Mouse (Mus musculus): Measurements from ENCODE around the gene Crp. TPM values are rescaled to one million over a fixed set of nuclear protein-coding genes. Genes with fewer than 3 reads are reported as not detected.

The Crp gene
- 0.19 TPM in 1 of 2 replicates, not detected in the other for polyA plus RNA-seq (2015; fragmentation: Nextera tagmentation; extraction: Ambion mirVana)

GRCm38 (mm10) chr1:172697844-172698243, at the start of gene Crp:
TSS of gene Crp (plus strand) at chr1:172698055.
- no peak for ATAC-seq (ENCODE audit: insufficient number of reproducible peaks, low FRiP score, low TSS enrichment, low read depth)
- WGBS, result 66% methylated on average over 4 of the region's 4 CpGs
- H3K9ac ChIP-seq, result no peak within 1 kb of the TSS
- H3K4me3 ChIP-seq, result no peak within 1 kb of the TSS
- H3K4me2 ChIP-seq, result no peak within 1 kb of the TSS
- H3K9me3 ChIP-seq, result no peaks in the 10 kb centered on the region
- no peak within 1 kb of the TSS for H3K27ac ChIP-seq
- H3K27me3 ChIP-seq, result no peaks in the 10 kb centered on the region
- H3K36me3 ChIP-seq, result no peaks in the 10 kb centered on the region
- H3K4me1 ChIP-seq, result no peaks in the 10 kb centered on the region

GRCm38 (mm10) chr1:172649396-172649795, 48.5 kb upstream of the Crp start:
- 79% methylated on average over 9 of the region's 9 CpGs for WGBS
- H3K4me2 ChIP-seq, result no peak overlapping the region
- H3K27ac ChIP-seq, result no peak overlapping the region
- H3K27me3 ChIP-seq, result no peaks in the 10 kb centered on the region
- H3K9me3 ChIP-seq, result no peaks in the 10 kb centered on the region
- H3K4me1 ChIP-seq, result no peaks in the 10 kb centered on the region
- H3K9ac ChIP-seq, result no peak overlapping the region
- no peak overlapping the region for H3K4me3 ChIP-seq
- no peak for ATAC-seq (ENCODE audit: insufficient number of reproducible peaks, low FRiP score, low TSS enrichment, low read depth)
- no peaks in the 10 kb centered on the region for H3K36me3 ChIP-seq

GRCm38 (mm10) chr1:172650519-172651287, 47.2 kb upstream of the Crp start:
- H3K9ac ChIP-seq, result no peak overlapping the region
- 0 out of 2 replicates have a peak, but pooled peaks have one; percentile 19 for ATAC-seq (ENCODE audit: insufficient number of reproducible peaks, low FRiP score, low TSS enrichment, low read depth)
- H3K4me3 ChIP-seq, result no peak overlapping the region
- H3K27me3 ChIP-seq, result no peaks in the 10 kb centered on the region
- no peak overlapping the region for H3K4me2 ChIP-seq
- WGBS, result 54% methylated on average over 8 of the region's 8 CpGs
- no peak overlapping the region for H3K27ac ChIP-seq
- H3K9me3 ChIP-seq, result no peaks in the 10 kb centered on the region
- H3K36me3 ChIP-seq, result no peaks in the 10 kb centered on the region
- no peaks in the 10 kb centered on the region for H3K4me1 ChIP-seq

- Histone ChIP-seq H3K4me2 (no peak overlapping the region), H3K9ac (no peak overlapping the region), H3K4me1 (no peaks in the 10 kb centered on the region), H3K4me3 (no peak overlapping the region), H3K27me3 (no peaks in the 10 kb centered on the region), H3K27ac (no peak overlapping the region), H3K9me3 (no peaks in the 10 kb centered on the region), H3K36me3 (no peaks in the 10 kb centered on the region)
- WGBS, result 64% methylated on average over 10 of the region's 10 CpGs
- ATAC-seq (ENCODE audit: insufficient number of reproducible peaks, low FRiP score, low TSS enrichment, low read depth), result 0 out of 2 replicates have a peak, but pooled peaks have one; percentile 26
Measured at GRCm38 (mm10) chr1:172651288-172651987, 46.4 kb upstream of the Crp start.

GRCm38 (mm10) chr1:172652040-172652662, 45.7 kb upstream of the Crp start:
- 79% methylated on average over 18 of the region's 18 CpGs for WGBS
- no peak overlapping the region for H3K9ac ChIP-seq

GRCm38 (mm10) chr1:172653900-172654299, 44.0 kb upstream of the Crp start:
- Histone ChIP-seq H3K4me2 (no peak overlapping the region), H3K4me1 (no peaks in the 10 kb centered on the region), H3K27me3 (no peaks in the 10 kb centered on the region), H3K9me3 (no peaks in the 10 kb centered on the region), H3K36me3 (no peaks in the 10 kb centered on the region), H3K9ac (no peak overlapping the region), H3K27ac (no peak overlapping the region), H3K4me3 (no peak overlapping the region)
- WGBS, result 54% methylated on average over 6 of the region's 6 CpGs
- peak; percentile 42; the same call in 1 of the 2 replicates for ATAC-seq (ENCODE audit: insufficient number of reproducible peaks, low FRiP score, low TSS enrichment, low read depth)

More at GRCm38 (mm10) chr1:172652040-172652662, 45.7 kb upstream of the Crp start:
- no peak overlapping the region for H3K4me3 ChIP-seq
- no peaks in the 10 kb centered on the region for H3K4me1 ChIP-seq
- no peaks in the 10 kb centered on the region for H3K36me3 ChIP-seq
- H3K27me3 ChIP-seq, result no peaks in the 10 kb centered on the region
- H3K9me3 ChIP-seq, result no peaks in the 10 kb centered on the region
- no peak overlapping the region for H3K27ac ChIP-seq
- ATAC-seq (ENCODE audit: insufficient number of reproducible peaks, low FRiP score, low TSS enrichment, low read depth), result no peak
- H3K4me2 ChIP-seq, result no peak overlapping the region

- WGBS, result 63% methylated on average over 3 of the region's 3 CpGs
Measured at GRCm38 (mm10) chr1:172657266-172657665, 40.6 kb upstream of the Crp start.

GRCm38 (mm10) chr1:172659688-172660087, 38.2 kb upstream of the Crp start:
- 62% methylated on average over 8 of the region's 8 CpGs for WGBS

More at GRCm38 (mm10) chr1:172657266-172657665, 40.6 kb upstream of the Crp start:
- ATAC-seq (ENCODE audit: insufficient number of reproducible peaks, low FRiP score, low TSS enrichment, low read depth), result no peak
- H3K4me2 ChIP-seq, result no peak overlapping the region
- no peaks in the 10 kb centered on the region for H3K27me3 ChIP-seq
- no peak overlapping the region for H3K9ac ChIP-seq
- H3K27ac ChIP-seq, result no peak overlapping the region
- no peak overlapping the region for H3K4me3 ChIP-seq
- H3K4me1 ChIP-seq, result no peaks in the 10 kb centered on the region
- H3K9me3 ChIP-seq, result no peaks in the 10 kb centered on the region
- H3K36me3 ChIP-seq, result no peaks in the 10 kb centered on the region

GRCm38 (mm10) chr1:172665457-172665856, 32.4 kb upstream of the Crp start:
- WGBS, result 53% methylated on average over 2 of the region's 2 CpGs

More at GRCm38 (mm10) chr1:172659688-172660087, 38.2 kb upstream of the Crp start:
- Histone ChIP-seq H3K4me3 (no peak overlapping the region), H3K9ac (no peak overlapping the region), H3K36me3 (no peaks in the 10 kb centered on the region), H3K4me1 (no peaks in the 10 kb centered on the region), H3K27ac (no peak overlapping the region), H3K27me3 (no peaks in the 10 kb centered on the region), H3K4me2 (no peak overlapping the region), H3K9me3 (no peaks in the 10 kb centered on the region)
- ATAC-seq (ENCODE audit: insufficient number of reproducible peaks, low FRiP score, low TSS enrichment, low read depth), result no peak

GRCm38 (mm10) chr1:172667597-172667996, 30.3 kb upstream of the Crp start:
- Histone ChIP-seq H3K9me3 (no peaks in the 10 kb centered on the region), H3K4me1 (no peaks in the 10 kb centered on the region), H3K9ac (no peak overlapping the region), H3K36me3 (no peaks in the 10 kb centered on the region), H3K27ac (no peak overlapping the region), H3K4me3 (no peak overlapping the region), H3K27me3 (no peaks in the 10 kb centered on the region), H3K4me2 (no peak overlapping the region)
- no peak for ATAC-seq (ENCODE audit: insufficient number of reproducible peaks, low FRiP score, low TSS enrichment, low read depth)
- WGBS, result 61% methylated on average over 6 of the region's 6 CpGs

More at GRCm38 (mm10) chr1:172665457-172665856, 32.4 kb upstream of the Crp start:
- Histone ChIP-seq H3K27me3 (no peaks in the 10 kb centered on the region), H3K4me1 (no peaks in the 10 kb centered on the region), H3K9me3 (no peaks in the 10 kb centered on the region), H3K9ac (no peak overlapping the region), H3K27ac (no peak overlapping the region), H3K36me3 (no peaks in the 10 kb centered on the region), H3K4me2 (no peak overlapping the region), H3K4me3 (no peak overlapping the region)
- ATAC-seq (ENCODE audit: insufficient number of reproducible peaks, low FRiP score, low TSS enrichment, low read depth), result no peak

GRCm38 (mm10) chr1:172670716-172671115, 27.1 kb upstream of the Crp start:
- Histone ChIP-seq H3K27me3 (no peaks in the 10 kb centered on the region), H3K36me3 (no peaks in the 10 kb centered on the region), H3K9me3 (no peaks in the 10 kb centered on the region), H3K9ac (no peak overlapping the region), H3K4me2 (no peak overlapping the region), H3K4me1 (no peaks in the 10 kb centered on the region), H3K4me3 (no peak overlapping the region), H3K27ac (no peak overlapping the region)
- ATAC-seq (ENCODE audit: insufficient number of reproducible peaks, low FRiP score, low TSS enrichment, low read depth), result no peak
- 88% methylated on average over 1 of the region's 1 CpGs for whole genome bisulfite sequencing

GRCm38 (mm10) chr1:172680742-172681141, 17.1 kb upstream of the Crp start:
- Histone ChIP-seq H3K27ac (no peak overlapping the region), H3K27me3 (no peaks in the 10 kb centered on the region), H3K4me2 (no peak overlapping the region), H3K4me3 (no peak overlapping the region), H3K9ac (no peak overlapping the region), H3K9me3 (no peaks in the 10 kb centered on the region), H3K4me1 (no peaks in the 10 kb centered on the region), H3K36me3 (no peaks in the 10 kb centered on the region)
- 71% methylated on average over 4 of the region's 4 CpGs for WGBS
- ATAC-seq (ENCODE audit: insufficient number of reproducible peaks, low FRiP score, low TSS enrichment, low read depth), result no peak
